Mouse (Mus musculus) left cerebral cortex, adult 8-10 months (tissue): ENCODE measurements around the gene Tmprss9. TPM values are rescaled to one million over a fixed set of nuclear protein-coding genes. Genes with fewer than 3 reads are reported as not detected.
A peak's percentile ranks its signal among the peaks of the same experiment; 100 is the strongest.

Experiments used
- DNase-seq, 2 experiments: peaks; one replicate each; pipeline ENCODE4 v3.0.0; 2022; ENCODE audit warnings: low spot score in 2 of 2
- total RNA-seq, 4 experiments: library from RNA; stranded (reverse); gene quantifications; 2 replicates each; pipeline ENCODE4 v1.2.4; 2022

Tmprss9 gene
- total RNA-seq, 4 experiments from 2014 or later: 0.22 to 0.60 (median 0.39) TPM

GRCm38 (mm10) chr10:80887181-80887580, 15.5 kb downstream of the Tmprss9 start:
- no peak for DNase-seq

- DNase-seq: no peak
Observed at GRCm38 (mm10) chr10:80895100-80895499, 23.5 kb downstream of the Tmprss9 start.

GRCm38 (mm10) chr10:80895697-80896096, 24.0 kb downstream of the Tmprss9 start:
- no peak for DNase-seq

- DNase-seq: no peak
Observed at GRCm38 (mm10) chr10:80896581-80897485, 25.2 kb downstream of the Tmprss9 start.

- DNase-seq: peak in 1 of 2 experiments; percentile 74
Observed at GRCm38 (mm10) chr10:80897861-80898510, 26.3 kb downstream of the Tmprss9 start.

- DNase-seq: peak in 1 of 2 experiments; percentile 48
Observed at GRCm38 (mm10) chr10:80899074-80899473, 27.4 kb downstream of the Tmprss9 start.

- DNase-seq: no peak
Observed at GRCm38 (mm10) chr10:80899591-80900317, 28.1 kb downstream of the Tmprss9 start.

- DNase-seq: peak; percentile 97 to 99
Observed at GRCm38 (mm10) chr10:80900318-80901247, 28.9 kb downstream of the Tmprss9 start, which contains the start of gene Timm13. Gene Timm13 (minus strand): TSS chr10:80900969.

GRCm38 (mm10) chr10:80901409-80902272, 30.0 kb downstream of the Tmprss9 start:
- DNase-seq: no peak

- no peak for DNase-seq
Observed at GRCm38 (mm10) chr10:80902273-80902940, 30.8 kb downstream of the Tmprss9 start.

GRCm38 (mm10) chr10:80903282-80903681, 31.6 kb downstream of the Tmprss9 start:
- no peak for DNase-seq

- no peak for DNase-seq
Observed at GRCm38 (mm10) chr10:80904004-80904693, 32.5 kb downstream of the Tmprss9 start.

GRCm38 (mm10) chr10:80904709-80905108, 33.1 kb downstream of the Tmprss9 start:
- DNase-seq: no peak

GRCm38 (mm10) chr10:80909375-80910162, 37.9 kb downstream of the Tmprss9 start:
- DNase-seq: no peak

GRCm38 (mm10) chr10:80911354-80911753, 39.7 kb downstream of the Tmprss9 start:
- DNase-seq: no peak

GRCm38 (mm10) chr10:80911891-80912290, 40.2 kb downstream of the Tmprss9 start:
- no peak for DNase-seq

- no peak for DNase-seq
Observed at GRCm38 (mm10) chr10:80913364-80914011, 41.8 kb downstream of the Tmprss9 start.
